Mouse (Mus musculus): ENCODE measurements at regions not wholly inside any gene's neighbourhood (a gene's known extent, or its start where the extent isn't known, plus 50 kb on each side); places are given as distances from the start of the nearest gene placed in this dataset.

DNA sequence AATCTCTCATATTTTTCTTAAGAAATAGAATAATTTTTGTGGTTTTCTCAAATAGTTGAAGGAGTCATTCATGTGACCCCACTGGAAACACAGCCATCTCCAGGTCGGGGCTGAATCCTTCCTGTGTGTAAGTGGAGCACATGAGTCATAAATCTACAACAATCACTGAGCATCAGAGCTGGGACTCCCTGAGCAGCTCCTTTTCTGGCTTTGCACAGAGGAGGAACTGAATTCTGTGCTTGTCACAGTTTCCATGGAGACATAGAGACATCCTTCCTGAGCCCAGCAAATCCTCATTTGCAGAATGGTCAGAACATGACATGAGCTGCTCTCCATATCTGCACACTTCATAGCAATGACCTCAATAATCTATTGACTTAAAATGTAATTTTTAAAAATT is 238.2 kb upstream of the Rnd3 start:
- Histone ChIP-seq H3K27ac (replicated peaks; ENCODE audit: low read depth, low read length) (no peak overlapping the region), H3K36me3 (ENCODE audit: control insufficient read depth, insufficient read depth, low read length) (no peaks in the 10 kb centered on the region), H3K4me3 (ENCODE audit: low read depth, low read length) (no peak overlapping the region), H3K4me1 (ENCODE audit: control insufficient read depth, insufficient read depth, low read length) (no peaks in the 10 kb centered on the region), H3K4me2 (ENCODE audit: low read depth, severe bottlenecking) (no peak overlapping the region), H3K27me3 (ENCODE audit: control insufficient read depth, insufficient read depth, low read length) (no peaks in the 10 kb centered on the region), H3K9ac (ENCODE audit: low read length) (no peak overlapping the region), H3K9me3 (ENCODE audit: control insufficient read depth, low read length) (no peaks in the 10 kb centered on the region)
- WGBS = 57% methylated on average over 1 of the region's 1 CpGs
- no peak for DNase-seq (ENCODE audit: low spot score)
- ATAC-seq (ENCODE audit: insufficient number of reproducible peaks, low FRiP score, low TSS enrichment, low read depth) = no peak

DNA sequence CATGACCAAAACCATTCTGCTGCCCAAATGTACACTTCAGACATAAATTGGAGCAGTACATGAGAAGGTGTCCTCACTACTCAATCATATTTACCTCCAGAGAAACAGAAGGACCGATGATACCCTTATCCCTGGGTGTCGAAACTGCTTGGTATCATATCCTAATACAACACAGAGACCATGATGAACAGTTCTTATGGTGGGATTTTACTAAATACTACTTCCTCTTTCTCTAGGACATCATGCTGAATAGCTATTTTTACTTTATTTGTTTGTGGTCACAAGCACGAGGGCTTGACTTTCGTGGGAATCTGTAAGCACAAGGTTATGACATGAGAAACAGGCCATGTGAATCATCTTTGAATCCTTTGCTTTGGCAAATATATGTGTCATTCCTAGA is 227.7 kb upstream of the Rnd3 start:
- ATAC-seq (ENCODE audit: insufficient number of reproducible peaks, low FRiP score, low TSS enrichment, low read depth) (no peak), DNase-seq (ENCODE audit: low spot score) (no peak)
- H3K9me3 ChIP-seq (ENCODE audit: control insufficient read depth, low read length) = no peaks in the 10 kb centered on the region
- no peak overlapping the region for H3K9ac ChIP-seq (ENCODE audit: low read length)
- no peak overlapping the region for H3K4me2 ChIP-seq (ENCODE audit: low read depth, severe bottlenecking)
- no peaks in the 10 kb centered on the region for H3K36me3 ChIP-seq (ENCODE audit: control insufficient read depth, insufficient read depth, low read length)
- 92% methylated on average over 4 of the region's 4 CpGs for WGBS
- H3K4me1 ChIP-seq (ENCODE audit: control insufficient read depth, insufficient read depth, low read length) = no peaks in the 10 kb centered on the region
- H3K27me3 ChIP-seq (ENCODE audit: control insufficient read depth, insufficient read depth, low read length) = no peaks in the 10 kb centered on the region
- no peak overlapping the region for H3K27ac ChIP-seq (replicated peaks; ENCODE audit: low read depth, low read length)
- H3K4me3 ChIP-seq (ENCODE audit: low read depth, low read length) = no peak overlapping the region

DNA sequence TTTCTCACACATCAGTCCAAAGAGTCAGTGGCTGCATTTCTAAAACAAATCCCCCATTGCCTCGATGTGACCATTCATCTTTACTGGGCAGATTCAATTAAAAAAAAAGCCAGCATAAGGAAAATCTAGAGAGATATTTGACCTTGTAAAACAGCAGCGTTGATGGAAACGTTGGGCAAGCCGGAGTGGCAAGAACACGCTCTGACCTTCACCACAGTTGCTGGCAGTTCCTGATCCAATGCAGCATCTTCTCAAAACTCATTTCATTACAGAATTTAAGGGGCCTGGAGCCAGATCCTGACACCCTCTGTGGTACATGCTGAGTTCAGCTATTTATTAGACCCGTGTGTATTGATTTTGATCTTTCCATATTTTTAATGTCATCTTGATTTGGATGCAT is 225.7 kb upstream of the Rnd3 start:
- 89% methylated on average over 6 of the region's 6 CpGs for WGBS
- no peak for ATAC-seq (ENCODE audit: insufficient number of reproducible peaks, low FRiP score, low TSS enrichment, low read depth)
- H3K4me2 ChIP-seq (ENCODE audit: low read depth, severe bottlenecking) = no peak overlapping the region

DNA sequence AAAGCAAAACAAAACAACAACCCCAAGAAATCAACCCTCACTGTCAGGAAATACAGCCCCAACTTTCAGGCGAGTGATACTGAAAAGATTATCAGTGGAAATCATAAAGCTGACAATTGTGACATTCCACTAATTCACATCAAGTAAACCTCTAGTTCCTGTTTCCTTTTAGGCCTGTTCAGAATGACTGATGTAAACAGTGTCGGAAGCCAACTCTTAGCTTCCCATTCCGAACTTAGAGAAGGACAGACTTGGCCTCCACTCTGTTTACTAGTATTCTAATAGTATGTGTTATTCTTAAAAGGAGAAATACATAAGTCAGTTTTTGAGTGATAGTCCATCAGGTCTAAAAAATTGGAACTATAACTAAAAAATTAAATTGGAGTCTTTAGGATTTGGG is 223.9 kb upstream of the Rnd3 start:
- no peaks in the 10 kb centered on the region for H3K4me1 ChIP-seq (ENCODE audit: control insufficient read depth, insufficient read depth, low read length)
- DNase-seq (ENCODE audit: low spot score) (no peak), ATAC-seq (ENCODE audit: insufficient number of reproducible peaks, low FRiP score, low TSS enrichment, low read depth) (no peak)

More for the DNA sequence above, 225.7 kb upstream of the Rnd3 start:
- Histone ChIP-seq H3K4me3 (ENCODE audit: low read depth, low read length) (no peak overlapping the region), H3K9me3 (ENCODE audit: control insufficient read depth, low read length) (no peaks in the 10 kb centered on the region), H3K36me3 (ENCODE audit: control insufficient read depth, insufficient read depth, low read length) (no peaks in the 10 kb centered on the region), H3K9ac (ENCODE audit: low read length) (no peak overlapping the region), H3K27me3 (ENCODE audit: control insufficient read depth, insufficient read depth, low read length) (no peaks in the 10 kb centered on the region), H3K4me1 (ENCODE audit: control insufficient read depth, insufficient read depth, low read length) (no peaks in the 10 kb centered on the region), H3K27ac (replicated peaks; ENCODE audit: low read depth, low read length) (no peak overlapping the region)
- no peak for DNase-seq (ENCODE audit: low spot score)

DNA sequence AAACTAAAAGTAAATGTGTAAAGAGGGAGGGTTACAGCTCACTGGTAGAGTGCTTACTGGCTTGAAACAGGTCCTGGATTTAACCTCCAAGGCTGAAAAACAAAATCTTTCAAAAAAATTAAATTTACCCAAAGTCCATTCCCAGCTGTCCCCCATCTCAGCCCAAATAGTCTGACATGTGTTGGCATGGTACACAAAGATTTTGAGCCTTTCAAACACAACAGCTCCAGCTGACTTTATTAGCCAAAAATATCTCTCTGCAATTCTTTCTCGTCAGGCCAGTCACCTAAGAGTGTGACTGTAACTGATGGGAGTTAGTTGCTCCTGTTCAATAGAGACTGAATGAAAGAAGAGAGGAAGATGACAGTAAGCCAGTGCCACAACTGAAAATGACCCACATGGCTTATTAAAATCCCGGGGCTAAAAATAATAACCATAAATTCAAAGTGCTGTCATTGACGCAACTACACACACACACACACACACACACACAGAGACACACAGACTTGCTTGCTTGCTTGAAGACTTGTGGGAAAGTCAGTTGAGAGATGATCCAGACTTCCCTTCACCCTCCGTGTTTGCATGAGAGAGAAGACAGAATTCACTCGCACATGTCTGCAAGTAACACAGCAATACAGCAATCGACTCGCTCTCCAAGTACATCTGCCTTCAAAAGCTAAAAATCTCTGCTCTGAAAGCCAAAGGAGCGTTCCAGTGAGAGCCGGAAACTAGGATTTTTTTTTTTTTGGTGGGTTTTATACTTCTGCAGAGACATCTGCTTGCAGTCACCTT is 214.1 kb upstream of the Rnd3 start:
- no peak overlapping the region for H3K27ac ChIP-seq (replicated peaks; ENCODE audit: low read depth, low read length)
- no peak for DNase-seq (ENCODE audit: low spot score)
- H3K4me1 ChIP-seq (ENCODE audit: control insufficient read depth, insufficient read depth, low read length) = no peaks in the 10 kb centered on the region; the same call in 1 of the 2 replicates
- no peak overlapping the region for H3K9ac ChIP-seq (ENCODE audit: low read length)
- no peaks in the 10 kb centered on the region for H3K36me3 ChIP-seq (ENCODE audit: control insufficient read depth, insufficient read depth, low read length)
- no peak for ATAC-seq (ENCODE audit: insufficient number of reproducible peaks, low FRiP score, low TSS enrichment, low read depth)
- H3K9me3 ChIP-seq (ENCODE audit: control insufficient read depth, low read length) = no peaks in the 10 kb centered on the region; the same call in 1 of the 2 replicates
- H3K4me3 ChIP-seq (ENCODE audit: low read depth, low read length) = no peak overlapping the region
- no peak overlapping the region for H3K4me2 ChIP-seq (ENCODE audit: low read depth, severe bottlenecking)
- WGBS = 79% methylated on average over 9 of the region's 9 CpGs
- no peaks in the 10 kb centered on the region for H3K27me3 ChIP-seq (ENCODE audit: control insufficient read depth, insufficient read depth, low read length)

More for the DNA sequence above, 223.9 kb upstream of the Rnd3 start:
- Histone ChIP-seq H3K27ac (replicated peaks; ENCODE audit: low read depth, low read length) (no peak overlapping the region), H3K27me3 (ENCODE audit: control insufficient read depth, insufficient read depth, low read length) (no peaks in the 10 kb centered on the region), H3K9me3 (ENCODE audit: control insufficient read depth, low read length) (no peaks in the 10 kb centered on the region), H3K36me3 (ENCODE audit: control insufficient read depth, insufficient read depth, low read length) (no peaks in the 10 kb centered on the region), H3K4me3 (ENCODE audit: low read depth, low read length) (no peak overlapping the region), H3K4me2 (ENCODE audit: low read depth, severe bottlenecking) (no peak overlapping the region), H3K9ac (ENCODE audit: low read length) (no peak overlapping the region)
- WGBS = 74% methylated on average over 3 of the region's 3 CpGs

DNA sequence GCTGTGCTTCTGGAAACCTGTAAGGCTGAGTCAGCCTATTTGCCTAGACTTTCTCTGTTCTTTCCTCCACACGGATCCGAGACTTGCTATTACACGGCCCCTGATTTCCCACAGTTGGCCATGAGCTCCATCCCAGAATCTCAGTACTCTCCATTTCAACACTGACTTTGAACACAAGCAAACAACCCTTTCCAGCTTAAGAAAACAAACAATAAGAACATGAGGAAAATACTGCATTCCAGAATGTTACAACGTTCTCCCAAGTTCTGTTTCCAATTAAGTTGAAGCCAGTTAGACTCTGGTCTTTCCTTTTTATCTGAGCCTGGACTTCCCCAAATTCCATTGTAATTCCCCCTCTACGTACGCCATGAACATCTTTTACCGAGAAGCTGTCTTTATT is 206.4 kb upstream of the Rnd3 start:
- Histone ChIP-seq H3K9ac (ENCODE audit: low read length) (no peak overlapping the region), H3K4me3 (ENCODE audit: low read depth, low read length) (no peak overlapping the region), H3K36me3 (ENCODE audit: control insufficient read depth, insufficient read depth, low read length) (no peaks in the 10 kb centered on the region), H3K4me1 (ENCODE audit: control insufficient read depth, insufficient read depth, low read length) (no peaks in the 10 kb centered on the region), H3K4me2 (ENCODE audit: low read depth, severe bottlenecking) (no peak overlapping the region), H3K9me3 (ENCODE audit: control insufficient read depth, low read length) (no peaks in the 10 kb centered on the region), H3K27ac (replicated peaks; ENCODE audit: low read depth, low read length) (no peak overlapping the region), H3K27me3 (ENCODE audit: control insufficient read depth, insufficient read depth, low read length) (no peaks in the 10 kb centered on the region)
- ATAC-seq (ENCODE audit: insufficient number of reproducible peaks, low FRiP score, low TSS enrichment, low read depth) = no peak
- no peak for DNase-seq (ENCODE audit: low spot score)
- WGBS = 37% methylated on average over 7 of the region's 7 CpGs

DNA sequence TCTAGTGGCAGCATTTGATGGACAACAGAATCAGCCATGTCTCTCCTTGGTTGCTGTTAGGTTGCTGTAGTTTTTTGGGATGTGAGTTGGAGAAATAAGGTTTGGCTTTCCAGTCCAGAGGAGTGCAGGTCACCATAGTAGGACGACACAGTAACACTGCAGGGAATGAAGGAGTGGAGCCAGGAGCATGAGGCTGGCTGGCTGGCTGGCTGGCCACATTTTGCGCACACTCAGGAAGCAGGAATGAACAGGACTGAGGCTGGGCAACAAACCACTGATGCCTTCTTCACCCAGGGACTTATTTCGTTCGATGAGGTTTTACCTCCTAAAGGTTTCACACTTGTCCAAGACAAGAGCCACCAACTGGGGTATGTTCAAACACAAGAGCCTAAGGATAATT is 205.9 kb upstream of the Rnd3 start:
- ATAC-seq (ENCODE audit: insufficient number of reproducible peaks, low FRiP score, low TSS enrichment, low read depth) (no peak), DNase-seq (ENCODE audit: low spot score) (no peak)
- no peak overlapping the region for H3K9ac ChIP-seq (ENCODE audit: low read length)
- no peak overlapping the region for H3K4me3 ChIP-seq (ENCODE audit: low read depth, low read length)
- no peak overlapping the region for H3K27ac ChIP-seq (replicated peaks; ENCODE audit: low read depth, low read length)
- H3K4me2 ChIP-seq (ENCODE audit: low read depth, severe bottlenecking) = no peak overlapping the region
- no peaks in the 10 kb centered on the region for H3K36me3 ChIP-seq (ENCODE audit: control insufficient read depth, insufficient read depth, low read length)
- H3K4me1 ChIP-seq (ENCODE audit: control insufficient read depth, insufficient read depth, low read length) = no peaks in the 10 kb centered on the region
- H3K27me3 ChIP-seq (ENCODE audit: control insufficient read depth, insufficient read depth, low read length) = no peaks in the 10 kb centered on the region
- H3K9me3 ChIP-seq (ENCODE audit: control insufficient read depth, low read length) = no peaks in the 10 kb centered on the region
- WGBS = 91% methylated on average over 4 of the region's 4 CpGs

DNA sequence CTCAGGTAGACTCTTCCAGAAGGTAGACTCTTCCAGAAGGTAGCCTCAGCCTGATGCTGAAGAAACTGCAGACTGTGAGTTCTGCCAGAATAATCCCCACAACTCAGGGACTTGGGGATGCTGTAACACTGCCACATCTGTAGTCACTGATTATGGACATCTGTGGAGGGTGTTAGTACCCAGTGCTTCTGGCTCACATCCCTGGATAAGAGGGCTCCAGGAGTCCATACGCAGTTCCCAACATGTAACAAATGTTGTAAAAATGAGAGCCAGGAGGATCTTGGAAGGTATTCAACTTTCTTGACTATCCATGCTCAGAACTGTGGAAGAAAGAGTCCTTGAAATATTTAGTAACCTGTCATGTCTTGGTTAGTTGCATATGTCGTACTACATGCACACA is 200.7 kb upstream of the Rnd3 start:
- no peak for DNase-seq (ENCODE audit: low spot score)
- no peak for ATAC-seq (ENCODE audit: insufficient number of reproducible peaks, low FRiP score, low TSS enrichment, low read depth)
- H3K4me3 ChIP-seq (ENCODE audit: low read depth, low read length) = no peak overlapping the region
- no peaks in the 10 kb centered on the region for H3K9me3 ChIP-seq (ENCODE audit: control insufficient read depth, low read length)
- H3K9ac ChIP-seq (ENCODE audit: low read length) = no peak overlapping the region
- H3K27ac ChIP-seq (replicated peaks; ENCODE audit: low read depth, low read length) = no peak overlapping the region
- H3K4me1 ChIP-seq (ENCODE audit: control insufficient read depth, insufficient read depth, low read length) = no peaks in the 10 kb centered on the region
- WGBS = 83% methylated on average over 2 of the region's 2 CpGs
- no peaks in the 10 kb centered on the region for H3K36me3 ChIP-seq (ENCODE audit: control insufficient read depth, insufficient read depth, low read length)
- H3K27me3 ChIP-seq (ENCODE audit: control insufficient read depth, insufficient read depth, low read length) = no peaks in the 10 kb centered on the region
- H3K4me2 ChIP-seq (ENCODE audit: low read depth, severe bottlenecking) = no peak overlapping the region

DNA sequence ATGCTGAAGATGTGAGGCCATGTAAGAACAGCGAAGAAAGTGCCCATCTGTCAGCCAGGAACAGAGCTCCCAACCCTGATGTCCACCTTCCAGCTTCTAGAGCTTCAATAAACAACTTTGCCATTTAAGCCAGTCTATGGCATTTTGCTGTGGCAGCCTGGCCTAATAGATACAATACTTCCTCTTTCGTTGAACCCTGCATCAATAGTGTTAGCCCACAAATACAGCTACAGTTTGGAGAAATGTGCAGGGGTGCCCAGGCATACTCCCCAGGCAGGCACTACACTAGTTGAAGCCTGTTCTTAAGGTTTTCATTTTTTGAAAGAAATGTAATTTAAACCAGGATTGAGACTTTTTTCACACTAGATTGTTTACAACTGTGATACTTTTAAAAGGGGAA is 199.9 kb upstream of the Rnd3 start:
- H3K9me3 ChIP-seq (ENCODE audit: control insufficient read depth, low read length) = no peaks in the 10 kb centered on the region
- ATAC-seq (ENCODE audit: insufficient number of reproducible peaks, low FRiP score, low TSS enrichment, low read depth) (no peak), DNase-seq (ENCODE audit: low spot score) (no peak)
- WGBS = 83% methylated on average over 2 of the region's 2 CpGs
- no peak overlapping the region for H3K4me3 ChIP-seq (ENCODE audit: low read depth, low read length)
- no peak overlapping the region for H3K4me2 ChIP-seq (ENCODE audit: low read depth, severe bottlenecking)
- H3K27me3 ChIP-seq (ENCODE audit: control insufficient read depth, insufficient read depth, low read length) = no peaks in the 10 kb centered on the region
- no peak overlapping the region for H3K27ac ChIP-seq (replicated peaks; ENCODE audit: low read depth, low read length)
- no peak overlapping the region for H3K9ac ChIP-seq (ENCODE audit: low read length)
- no peaks in the 10 kb centered on the region for H3K36me3 ChIP-seq (ENCODE audit: control insufficient read depth, insufficient read depth, low read length)
- no peaks in the 10 kb centered on the region for H3K4me1 ChIP-seq (ENCODE audit: control insufficient read depth, insufficient read depth, low read length)

Measured in limb, embryonic 11.5 days (tissue).